Mouse (Mus musculus): ENCODE results near the gene Btbd6.

Gene Btbd6

GRCm38 (mm10) chr12:112976371-112977073, at the start of gene Btbd6:
Btbd6 (plus strand) TSS chr12:112976482.
- DNase-seq: peak; percentile 93 to 94

DNA sequence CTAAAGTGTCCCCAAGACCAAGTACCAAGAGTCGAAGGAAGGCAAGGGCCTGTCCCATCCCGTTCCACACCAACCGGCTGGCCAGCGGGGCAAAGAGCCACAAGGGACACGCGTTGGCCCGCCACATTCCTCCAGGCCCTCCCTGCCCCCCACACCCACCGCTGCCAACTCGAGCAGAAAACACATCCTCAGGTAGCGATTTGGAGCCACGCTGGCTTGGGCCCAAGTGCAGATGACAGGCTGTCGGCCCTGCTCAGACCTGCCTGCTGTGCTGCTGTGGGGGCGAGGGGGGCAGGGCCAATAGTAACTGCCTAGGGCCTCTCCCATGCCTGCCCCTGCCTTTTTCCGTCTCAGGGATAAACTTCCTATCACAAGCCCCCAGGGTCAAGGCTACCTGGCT, 49.0 kb upstream of the Btbd6 start:
- no peak for DNase-seq

GRCm38 (mm10) chr12:112928401-112929241, 47.7 kb upstream of the Btbd6 start:
- DNase-seq: no peak

- DNase-seq: no peak
Observed at GRCm38 (mm10) chr12:112929562-112930352, 46.5 kb upstream of the Btbd6 start, which contains the start of gene Jag2. Jag2 (minus strand) TSS chr12:112929776.

DNA sequence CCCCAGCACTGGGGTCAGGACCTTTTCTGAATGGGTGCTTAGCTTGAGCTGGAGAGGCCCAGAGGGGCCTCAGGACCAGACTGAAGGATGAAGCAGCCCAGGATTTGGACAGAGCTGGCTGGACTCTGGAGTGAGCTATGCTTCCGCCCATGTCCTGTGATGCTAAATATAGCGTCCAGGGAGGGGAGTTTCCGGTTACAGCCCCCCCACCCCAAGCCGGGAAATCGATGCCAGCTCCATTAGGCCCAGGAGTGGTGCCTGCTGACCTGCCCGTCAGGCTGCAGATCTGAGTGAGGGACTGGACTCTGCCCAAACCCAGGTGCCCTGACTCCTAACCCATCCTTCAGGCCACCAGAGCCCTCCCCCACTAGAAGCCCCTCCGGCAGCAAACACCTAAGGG, 43.6 kb upstream of the Btbd6 start:
- no peak for DNase-seq

DNA sequence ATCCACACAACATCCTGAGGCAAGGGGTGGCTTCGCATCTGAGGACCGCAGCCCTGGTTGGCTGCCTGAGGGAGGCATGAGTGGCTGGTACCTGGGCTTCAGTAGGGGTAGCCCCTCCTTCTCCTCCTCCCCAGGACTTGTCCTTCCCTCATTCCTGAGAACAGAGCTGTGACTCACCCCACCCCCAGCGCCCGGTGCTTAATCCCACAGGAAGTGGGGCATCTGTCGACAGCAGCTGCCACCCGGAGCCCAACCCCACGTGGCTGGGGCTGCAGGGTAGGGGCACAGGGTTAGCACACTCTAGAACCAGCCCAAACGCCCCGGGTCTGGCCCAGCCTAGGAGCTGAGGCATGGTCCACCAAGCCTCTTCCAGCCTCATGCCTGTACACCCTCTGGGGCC, 38.4 kb upstream of the Btbd6 start:
- DNase-seq: no peak

DNA sequence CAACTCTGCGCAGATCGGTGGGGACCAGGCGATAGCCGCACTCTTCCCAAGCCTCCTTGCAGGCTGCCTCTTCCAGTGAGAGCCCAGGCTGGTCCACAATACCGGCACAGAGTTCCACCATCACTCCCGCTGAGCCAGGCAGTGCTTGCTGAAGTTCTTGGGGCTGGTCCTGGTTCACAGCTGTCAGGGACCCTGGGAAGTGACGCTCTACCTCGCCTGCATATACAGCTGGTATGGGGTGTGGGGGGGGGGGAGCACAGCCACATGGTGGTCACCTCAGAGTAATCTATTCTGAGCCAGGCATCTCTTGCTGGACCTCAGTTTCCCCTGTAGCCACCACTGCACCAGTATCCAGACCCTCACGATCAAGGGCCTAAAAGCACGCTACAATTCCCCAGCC, 37.9 kb upstream of the Btbd6 start:
- DNase-seq: no peak

DNA sequence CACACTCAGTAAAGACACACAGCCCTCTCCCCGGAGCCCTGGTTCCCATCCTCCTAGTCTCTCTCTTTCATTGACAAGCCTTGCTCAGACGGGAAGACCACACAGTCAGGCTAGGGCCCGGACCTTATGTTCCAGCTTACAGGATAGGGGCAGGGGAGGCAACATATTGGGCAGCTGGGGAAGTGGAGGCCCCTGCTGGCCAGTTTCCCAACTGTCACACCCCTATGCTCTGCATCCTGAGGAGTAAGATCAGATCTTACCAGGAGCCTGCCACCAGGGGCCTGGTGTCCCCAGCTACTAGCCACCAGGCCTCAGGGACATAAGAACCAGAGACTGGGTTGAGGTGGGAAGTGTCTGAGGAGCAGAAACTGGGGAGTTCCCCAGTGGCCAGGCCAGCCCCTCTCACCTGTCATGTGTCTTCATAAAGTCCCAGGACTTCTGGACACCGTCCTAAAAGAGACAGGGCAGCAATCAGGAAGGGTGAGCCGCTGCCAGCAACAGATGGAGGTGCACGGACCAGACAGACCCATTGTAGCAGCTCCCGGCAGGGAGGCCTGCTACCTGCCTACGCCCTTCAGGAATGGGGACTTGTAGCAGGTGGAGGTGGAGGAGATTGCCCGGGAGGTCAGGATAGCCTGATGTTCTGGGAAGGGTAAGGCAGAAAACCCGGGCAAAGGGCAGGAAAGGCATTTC, 37.3 kb upstream of the Btbd6 start:
- no peak for DNase-seq

- DNase-seq: no peak
Observed at GRCm38 (mm10) chr12:112940238-112940637, 36.0 kb upstream of the Btbd6 start.

GRCm38 (mm10) chr12:112940710-112941109, 35.6 kb upstream of the Btbd6 start:
- no peak for DNase-seq

DNA sequence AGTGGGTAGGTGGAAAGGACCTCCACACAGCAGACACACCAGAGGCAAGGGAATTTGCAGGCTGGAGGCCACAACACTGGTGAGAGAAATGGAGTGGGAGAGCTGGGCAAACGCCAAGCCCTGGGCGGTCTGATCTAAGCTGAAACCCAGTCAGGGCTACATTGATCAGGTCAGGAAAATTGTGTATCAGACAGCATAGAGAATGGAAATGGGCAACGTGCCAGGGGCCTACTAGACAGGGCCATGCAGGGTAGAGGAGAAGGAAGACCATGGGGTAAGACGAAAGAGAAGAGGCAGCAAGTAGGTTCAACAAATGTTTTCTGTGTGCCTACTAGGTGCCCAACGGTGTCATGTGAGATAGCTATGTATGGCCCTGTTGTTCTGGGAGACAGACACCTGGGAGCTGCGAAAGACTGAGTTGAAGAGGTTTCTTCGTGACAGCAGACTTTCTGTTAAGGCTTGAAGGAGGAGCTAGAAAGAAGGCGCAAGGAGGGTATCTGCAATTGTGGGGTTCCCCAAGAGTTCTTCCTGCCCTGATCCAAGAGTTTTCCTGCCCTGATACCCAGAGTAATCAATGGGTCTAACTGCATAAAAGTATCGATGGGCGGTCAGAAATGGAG, 35.0 kb upstream of the Btbd6 start:
- DNase-seq: peak; percentile 44 to 49

DNA sequence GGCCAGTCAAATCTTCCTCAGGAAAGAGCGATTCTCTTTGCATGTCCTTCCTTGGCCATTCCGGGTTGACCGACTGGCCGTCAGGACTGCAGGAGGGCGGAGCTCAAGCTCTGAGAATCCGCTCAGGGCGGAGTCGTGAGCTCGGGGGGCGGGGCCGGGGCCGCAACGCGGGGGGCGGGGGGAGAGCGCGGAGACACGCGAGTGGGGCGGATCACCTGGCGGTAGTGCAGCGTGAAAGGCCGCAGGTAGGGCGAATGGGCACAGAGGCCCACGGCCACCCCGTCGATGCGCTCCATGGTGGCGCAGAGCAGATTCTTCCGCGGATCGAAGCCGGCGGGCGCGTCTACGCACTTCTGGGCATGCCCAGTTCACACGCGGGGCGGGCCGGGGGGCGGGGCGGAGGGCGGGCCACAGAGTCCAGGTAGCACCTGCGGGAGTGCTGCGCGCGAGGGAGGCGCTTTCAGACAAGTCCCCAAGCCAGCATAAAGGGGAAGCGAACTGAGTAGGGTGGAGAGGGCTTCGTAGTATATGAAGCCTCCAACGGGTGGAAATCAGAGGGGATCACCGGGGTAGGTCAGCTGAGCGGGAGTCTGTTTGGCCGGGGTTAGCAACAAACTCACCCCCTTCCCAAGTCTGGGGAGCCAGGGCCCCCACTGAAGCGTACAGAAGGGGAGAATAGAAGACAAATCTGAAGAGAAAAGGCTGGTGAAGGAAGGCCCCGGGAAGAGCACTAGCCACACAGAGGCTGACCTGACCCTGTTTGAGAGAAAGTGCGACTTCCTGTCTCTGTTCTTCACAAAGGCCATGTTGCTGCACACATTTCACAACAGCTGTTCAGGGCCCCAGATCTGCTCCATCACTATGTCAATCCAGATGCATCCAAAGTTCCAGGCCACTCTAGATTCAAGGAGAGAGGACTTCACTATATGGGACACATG, 34.2 kb upstream of the Btbd6 start, which contains the start of gene Nudt14:
Nudt14 (minus strand) TSS at position 349 of the 938 bp plus-strand sequence.
- peak; percentile 73 to 79 for DNase-seq

GRCm38 (mm10) chr12:112943669-112944068, 32.6 kb upstream of the Btbd6 start:
- DNase-seq: no peak

DNA sequence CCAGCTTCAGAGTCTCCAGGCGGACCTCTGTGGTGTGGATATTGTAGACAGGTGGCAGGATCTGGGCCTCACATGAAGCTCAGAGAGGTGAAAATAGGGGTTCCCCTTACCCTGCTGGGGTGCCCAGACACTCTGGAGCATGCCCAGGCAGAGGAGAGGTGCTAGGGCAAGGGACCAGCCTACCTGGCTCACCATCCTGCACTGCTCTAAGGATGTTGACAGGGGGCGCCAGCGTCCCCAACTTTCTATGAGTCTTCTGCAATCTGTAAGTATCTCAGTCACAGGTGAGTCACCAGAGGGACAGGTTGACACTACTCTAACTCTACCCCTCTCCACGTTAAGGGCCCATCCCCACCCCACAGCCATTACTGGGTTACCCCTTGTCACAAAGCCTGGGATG, 29.0 kb upstream of the Btbd6 start:
- DNase-seq: no peak

DNA sequence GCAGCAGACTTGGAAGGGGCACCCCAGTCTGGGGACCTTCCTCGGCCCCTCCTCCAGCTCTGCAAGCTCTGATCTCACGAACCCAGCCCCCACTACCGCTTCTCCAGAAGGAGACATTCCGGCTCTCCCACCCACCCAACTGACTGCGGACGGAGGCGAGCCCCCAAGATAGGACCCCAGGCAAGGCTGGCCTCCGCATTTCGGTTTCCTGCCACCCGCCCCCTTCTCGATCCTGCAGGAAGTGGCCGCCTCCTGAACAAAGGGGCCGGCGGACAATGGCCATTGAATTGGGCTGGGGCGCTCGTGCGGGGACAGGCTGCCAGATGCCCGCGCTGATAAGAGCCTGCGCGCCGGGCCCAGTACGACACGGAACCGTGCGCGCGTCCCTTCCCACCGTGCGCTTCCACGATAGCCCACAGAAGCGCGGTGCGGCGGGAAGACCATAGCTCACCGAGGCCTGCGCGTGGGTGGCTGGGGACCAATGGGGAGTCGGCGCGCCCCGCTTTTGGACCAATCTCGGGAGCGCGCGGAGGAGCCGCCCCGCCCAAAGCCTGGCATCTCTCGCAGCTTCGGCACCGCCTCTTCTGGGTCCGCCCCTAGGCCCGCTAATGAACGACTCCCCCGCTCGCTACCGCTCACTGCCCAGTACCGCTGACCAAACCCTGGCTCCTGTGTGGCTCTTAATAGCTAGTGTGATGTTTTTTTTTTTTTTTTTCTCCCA, 26.1 kb upstream of the Btbd6 start:
- DNase-seq: peak; percentile 76 to 80

DNA sequence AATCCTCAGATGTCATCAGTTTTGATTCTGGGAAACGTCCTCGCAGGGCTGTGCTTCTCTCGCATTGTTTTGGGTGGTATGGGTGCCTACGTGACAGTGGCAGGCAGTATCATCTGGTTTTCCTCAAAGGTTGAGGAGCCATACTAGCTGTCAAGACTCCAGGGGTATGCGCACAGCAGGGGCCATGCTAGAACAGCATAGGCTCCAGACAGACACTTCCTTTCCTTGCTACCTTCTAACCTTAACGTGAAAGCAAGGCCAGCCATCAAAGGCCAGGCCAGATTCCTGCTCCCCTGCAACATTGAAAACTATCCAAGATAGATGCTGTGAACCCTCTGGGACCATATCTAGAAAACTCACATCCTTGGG, 25.5 kb upstream of the Btbd6 start:
- no peak for DNase-seq

DNA sequence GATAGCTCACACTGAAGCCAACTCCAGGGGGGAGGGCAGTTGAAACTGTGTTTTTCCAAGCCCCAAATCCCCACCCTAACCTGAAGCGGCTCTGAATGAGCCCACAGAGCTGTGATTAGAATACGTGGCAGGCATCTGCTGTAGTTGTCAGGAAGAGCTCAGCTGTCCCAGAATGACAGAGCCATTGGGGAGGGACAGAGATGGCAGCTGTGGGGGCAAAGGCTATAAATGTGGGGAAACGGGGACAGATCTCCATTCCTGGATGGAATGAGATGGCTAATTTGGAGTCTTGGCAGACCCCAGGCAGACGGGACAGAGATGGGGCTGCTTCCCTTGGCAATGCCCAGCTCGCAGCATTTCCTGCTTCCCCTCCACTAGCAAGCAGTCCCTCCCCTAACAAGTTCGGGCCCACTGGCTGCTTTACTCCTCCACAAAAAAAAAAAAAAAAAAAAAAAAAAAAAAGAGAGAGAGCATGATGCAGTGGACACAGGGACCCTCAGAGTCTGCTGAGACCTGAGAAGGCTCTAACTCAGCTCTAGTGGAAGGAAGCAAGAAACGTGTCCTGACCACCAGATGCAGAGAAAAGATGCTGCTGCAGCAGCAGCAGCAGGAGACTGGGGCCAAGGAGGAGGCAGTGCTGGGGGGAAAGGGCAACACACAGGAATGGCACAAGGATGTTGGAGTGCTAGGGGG, 25.0 kb upstream of the Btbd6 start:
- DNase-seq: no peak

DNA sequence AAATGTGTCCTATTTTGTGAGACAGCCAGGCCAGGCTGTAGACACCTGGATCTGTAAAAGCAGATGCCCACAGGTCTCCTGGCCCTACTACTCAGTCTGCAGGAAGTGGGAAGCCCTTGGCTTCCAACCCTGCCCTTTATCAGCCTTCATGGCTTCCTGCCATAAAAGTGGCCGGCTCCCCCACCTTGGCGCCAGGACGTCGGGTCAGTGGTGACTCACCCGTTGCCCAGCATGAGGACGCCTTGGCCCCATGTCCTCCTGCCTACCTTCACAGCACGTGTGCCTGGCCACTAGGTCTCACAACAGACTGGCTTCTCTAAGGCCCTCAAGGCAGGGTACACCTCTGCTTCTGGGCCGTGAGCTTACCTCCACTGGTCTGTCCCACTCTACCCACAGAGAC, 23.8 kb upstream of the Btbd6 start:
- peak; percentile 51 for DNase-seq

- no peak for DNase-seq
Observed at GRCm38 (mm10) chr12:112952926-112953565, 23.2 kb upstream of the Btbd6 start.

Measured in kidney, adult 8-10 months (tissue).